Mouse (Mus musculus) cerebellum, adult 2 months (tissue): ENCODE data around the gene Tmem161a. TPM values are rescaled to one million over a fixed set of nuclear protein-coding genes. Genes with fewer than 3 reads are reported as not detected.

ENCODE experiments used
- DNase-seq, 2 experiments: peaks; one replicate each; pipeline ENCODE4 v3.0.0; 2021
- H3K27ac ChIP-seq: fragments of 200-500 bp; 2 replicates; pipeline ENCODE4 v1.5.1; 2012; ENCODE audit warnings: low read length, control low read depth, inconsistent platforms; ENCODE audit not compliant: insufficient read depth
- H3K27me3 ChIP-seq: fragments of 200-500 bp; 2 replicates; pipeline ENCODE4 v1.6.1; 2012; ENCODE audit warnings: inconsistent platforms, mild to moderate bottlenecking, low read length, moderate library complexity; ENCODE audit not compliant: control insufficient read depth, insufficient read depth
- H3K4me1 ChIP-seq: fragments of 200-500 bp; 2 replicates; pipeline ENCODE4 v1.6.1; 2011; ENCODE audit warnings: low read length; ENCODE audit not compliant: control insufficient read depth, insufficient read depth
- H3K4me3 ChIP-seq: fragments of 200-500 bp; replicated peaks from 2 replicates; pipeline ENCODE3; 2011; ENCODE audit warnings: mild to moderate bottlenecking, low read depth, low read length, control low read depth; ENCODE audit not compliant: insufficient read depth
- CTCF ChIP-seq: fragments of 200-500 bp; IDR thresholded peaks from 2 replicates; pipeline ENCODE4 v1.5.1; 2011; ENCODE audit warnings: low read depth, mild to moderate bottlenecking, control low read depth, low read length, moderate library complexity, borderline replicate concordance; ENCODE audit not compliant: insufficient read depth
- POLR2A ChIP-seq: fragments of 200-500 bp; IDR thresholded peaks from 2 replicates; pipeline ENCODE4 v1.6.1; 2011; ENCODE audit warnings: low read length, control low read depth, borderline replicate concordance; ENCODE audit not compliant: insufficient read depth
- WGBS: fragments of 180-500 bp; shearing (Covaris S2); methylation state at CpG from one replicate; pipeline ENCODE4 v1.1.7; 2018; 5-methylcytosine and 5-hydroxymethylcytosine counted together
- polyA plus RNA-seq: library from polyadenylated mRNA; depleted of rRNA; stranded (reverse); fragments of >200 nt; gene quantifications from 2 replicates; pipeline ENCODE4 v1.2.3, GENCODE M21; 2012

Tmem161a gene
- polyA plus RNA-seq, 1 experiment, result 66.0 TPM

DNA sequence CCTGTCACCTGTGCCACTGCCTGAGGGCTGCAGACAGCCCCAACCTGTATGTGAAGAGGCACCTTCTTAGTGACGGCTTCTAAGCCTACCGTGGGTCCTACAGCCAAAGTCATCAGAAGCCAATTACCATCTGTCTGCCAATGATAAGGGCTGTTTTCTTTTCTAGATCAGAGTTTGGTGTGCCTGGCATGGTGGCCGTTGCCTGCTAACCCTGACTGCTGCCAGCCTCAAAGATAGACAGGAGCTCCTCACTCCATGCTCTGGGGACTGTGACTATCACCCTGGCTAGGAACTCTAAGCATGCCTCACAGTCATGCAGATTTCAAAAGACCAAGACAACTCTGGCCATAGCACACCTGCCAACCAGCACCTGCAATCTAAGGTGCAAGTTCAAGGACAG is 29.3 kb downstream of the Tmem161a start:
- 35% methylated on average over 3 of the region's 3 CpGs for WGBS
- H3K27me3 ChIP-seq, result no peaks in the 10 kb centered on the region
- no peak overlapping the region for H3K4me3 ChIP-seq
- DNase-seq, result no peak
- TF ChIP-seq POLR2A, result no peak
- TF ChIP-seq CTCF, result no peak
- H3K27ac ChIP-seq, result no peak overlapping the region
- peaks cover 50% of the 10 kb centered on the region for H3K4me1 ChIP-seq

DNA sequence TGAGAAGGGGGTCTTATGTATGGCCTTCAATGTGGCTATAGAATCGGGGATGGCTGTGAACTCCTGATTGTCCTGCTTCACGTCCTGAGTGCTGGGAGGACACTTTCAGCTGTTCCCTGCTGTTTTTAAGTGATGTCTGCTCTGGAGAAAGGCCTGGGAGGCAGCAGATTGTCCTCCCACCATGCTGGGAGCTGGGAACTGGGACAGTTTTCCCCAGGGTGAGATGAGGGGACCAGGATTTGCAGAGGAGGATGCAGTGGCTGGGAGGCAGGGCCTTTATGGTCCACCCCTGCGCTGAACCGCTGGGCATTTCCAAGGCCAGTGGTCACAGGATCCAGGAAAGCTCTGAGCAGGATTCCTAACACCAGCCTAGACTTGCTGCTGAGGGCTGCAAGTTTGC is 30.9 kb downstream of the Tmem161a start:
- 66% methylated on average over 4 of the region's 4 CpGs for WGBS
- H3K27ac ChIP-seq, result no peak overlapping the region
- DNase-seq, result no peak
- H3K4me3 ChIP-seq, result no peak overlapping the region
- TF ChIP-seq CTCF (no peak), POLR2A (no peak)
- H3K27me3 ChIP-seq, result no peaks in the 10 kb centered on the region
- peaks cover 42% of the 10 kb centered on the region for H3K4me1 ChIP-seq

DNA sequence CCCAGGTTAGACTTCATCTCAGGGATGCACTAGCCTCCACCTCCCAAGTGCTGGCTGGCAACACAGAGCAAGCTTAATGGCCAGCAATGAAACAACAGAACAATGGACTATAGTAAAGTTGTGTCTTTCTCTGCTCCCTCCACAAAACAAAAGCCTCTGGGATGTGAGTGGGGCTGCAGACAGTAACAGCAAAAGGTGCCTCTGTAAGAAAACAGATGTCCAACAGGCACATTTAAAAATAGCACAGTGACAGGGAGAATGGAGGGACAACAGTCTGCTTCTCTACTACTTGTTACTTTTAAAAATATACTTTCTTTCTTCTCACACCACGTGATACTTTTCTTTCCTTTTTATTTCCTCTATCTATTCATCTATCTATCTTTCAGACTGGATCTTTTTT is 32.6 kb downstream of the Tmem161a start:
- TF ChIP-seq POLR2A, result no peak
- no peak for TF ChIP-seq CTCF
- no peak overlapping the region for H3K4me3 ChIP-seq
- WGBS, result 71% methylated on average over 1 of the region's 1 CpGs
- no peak for DNase-seq
- H3K27ac ChIP-seq, result no peak overlapping the region
- H3K27me3 ChIP-seq, result no peaks in the 10 kb centered on the region
- peaks cover 37% of the 10 kb centered on the region for H3K4me1 ChIP-seq

DNA sequence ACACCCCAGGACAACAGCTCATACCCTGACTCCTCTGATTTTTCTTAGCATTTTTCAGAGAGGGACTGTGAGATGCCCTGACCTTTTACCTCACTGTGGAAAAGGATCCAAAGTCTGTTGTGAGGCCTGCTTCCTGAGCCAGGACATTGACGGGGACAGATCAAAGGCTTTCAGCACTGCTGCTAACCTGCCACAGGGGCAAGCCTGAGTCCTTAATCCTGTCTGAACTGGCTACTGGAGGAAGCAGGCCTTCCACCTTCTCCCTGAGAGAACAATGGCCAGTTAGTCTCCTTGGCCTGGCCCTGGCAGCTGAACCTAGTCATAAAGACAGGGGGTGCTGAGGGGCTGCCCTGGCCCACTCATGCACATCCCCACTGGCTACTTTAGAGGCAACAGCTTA is 36.0 kb downstream of the Tmem161a start:
- Histone ChIP-seq H3K4me1 (peaks cover 9% of the 10 kb centered on the region), H3K27me3 (no peaks in the 10 kb centered on the region), H3K4me3 (no peak overlapping the region), H3K27ac (no peak overlapping the region)
- DNase-seq, result no peak
- WGBS, result 81% methylated on average over 1 of the region's 1 CpGs
- TF ChIP-seq CTCF, result no peak
- no peak for TF ChIP-seq POLR2A

DNA sequence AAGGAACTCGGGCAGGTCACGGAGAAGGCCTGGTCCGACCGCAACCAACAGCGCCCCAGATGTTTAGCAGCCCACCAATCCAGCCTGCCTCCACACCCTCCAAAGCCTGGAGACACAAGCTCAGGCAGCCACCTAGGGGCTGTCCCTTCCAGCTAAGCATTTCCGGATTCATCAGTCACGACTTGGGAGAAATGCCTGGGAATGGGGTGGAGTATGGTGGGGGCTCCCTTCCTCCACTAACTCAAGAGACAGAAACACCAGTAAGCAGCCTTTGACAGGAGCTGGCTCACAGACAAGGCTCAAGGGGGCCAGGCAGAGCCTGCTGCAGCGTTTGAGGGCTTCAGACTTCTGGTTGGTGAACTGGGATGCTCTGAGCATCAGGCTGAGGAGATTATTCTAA is 38.4 kb downstream of the Tmem161a start:
- TF ChIP-seq CTCF, result no peak
- TF ChIP-seq POLR2A, result no peak
- Histone ChIP-seq H3K27ac (no peak overlapping the region), H3K4me3 (no peak overlapping the region), H3K27me3 (no peaks in the 10 kb centered on the region), H3K4me1 (peaks cover 5% of the 10 kb centered on the region)
- DNase-seq, result no peak
- WGBS, result 39% methylated on average over 8 of the region's 8 CpGs

DNA sequence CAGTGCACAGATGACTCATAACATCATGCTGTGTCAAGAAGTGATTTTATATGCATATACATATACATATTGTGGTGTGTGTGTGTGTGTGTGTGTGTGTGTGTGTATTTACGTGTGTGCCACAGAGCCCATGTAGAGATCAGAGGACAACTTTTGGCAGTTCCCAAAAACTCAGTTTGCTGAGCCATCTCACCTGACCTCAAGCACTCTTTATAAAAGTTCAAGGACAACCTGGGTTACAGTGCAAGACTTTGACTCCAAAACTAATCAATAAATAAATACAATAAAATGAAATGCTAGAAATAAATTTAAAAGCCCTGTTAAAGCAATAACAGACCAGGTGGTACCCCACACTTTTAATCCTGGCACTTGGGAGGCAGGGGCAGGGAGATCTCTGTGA is 39.1 kb downstream of the Tmem161a start:
- DNase-seq, result no peak
- no peaks in the 10 kb centered on the region for H3K27me3 ChIP-seq
- TF ChIP-seq POLR2A (no peak), CTCF (no peak)
- 55% methylated on average over 1 of the region's 1 CpGs for WGBS
- H3K27ac ChIP-seq, result no peak overlapping the region
- H3K4me1 ChIP-seq, result peaks cover 5% of the 10 kb centered on the region
- H3K4me3 ChIP-seq, result peak overlapping the region; percentile 70

DNA sequence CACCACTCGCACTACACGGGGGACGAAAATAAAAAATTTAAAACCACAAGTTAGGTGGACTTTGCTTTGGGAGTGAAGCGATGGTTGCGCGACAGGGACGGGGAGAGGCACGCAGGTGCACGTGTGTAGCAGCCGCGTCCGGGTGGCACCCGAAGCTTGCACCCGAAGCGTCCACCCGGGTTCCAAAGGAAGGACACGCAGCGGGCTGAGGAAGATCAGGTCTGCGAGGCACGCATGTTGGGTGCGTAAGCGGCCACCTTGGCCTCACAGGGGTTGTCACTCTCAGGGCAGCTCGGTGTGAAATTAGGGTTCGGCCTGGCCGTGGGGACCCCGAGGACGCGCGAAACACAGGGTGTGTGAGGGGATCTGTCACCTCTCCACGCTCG is 39.6 kb downstream of the Tmem161a start:
- TF ChIP-seq CTCF, result no peak
- no peak for TF ChIP-seq POLR2A
- H3K4me3 ChIP-seq, result peak overlapping the region; percentile 70
- H3K4me1 ChIP-seq, result peaks cover 9% of the 10 kb centered on the region
- 1% methylated on average over 31 of the region's 31 CpGs for WGBS
- no peaks in the 10 kb centered on the region for H3K27me3 ChIP-seq
- peak overlapping the region; percentile 40 for H3K27ac ChIP-seq
- no peak for DNase-seq

DNA sequence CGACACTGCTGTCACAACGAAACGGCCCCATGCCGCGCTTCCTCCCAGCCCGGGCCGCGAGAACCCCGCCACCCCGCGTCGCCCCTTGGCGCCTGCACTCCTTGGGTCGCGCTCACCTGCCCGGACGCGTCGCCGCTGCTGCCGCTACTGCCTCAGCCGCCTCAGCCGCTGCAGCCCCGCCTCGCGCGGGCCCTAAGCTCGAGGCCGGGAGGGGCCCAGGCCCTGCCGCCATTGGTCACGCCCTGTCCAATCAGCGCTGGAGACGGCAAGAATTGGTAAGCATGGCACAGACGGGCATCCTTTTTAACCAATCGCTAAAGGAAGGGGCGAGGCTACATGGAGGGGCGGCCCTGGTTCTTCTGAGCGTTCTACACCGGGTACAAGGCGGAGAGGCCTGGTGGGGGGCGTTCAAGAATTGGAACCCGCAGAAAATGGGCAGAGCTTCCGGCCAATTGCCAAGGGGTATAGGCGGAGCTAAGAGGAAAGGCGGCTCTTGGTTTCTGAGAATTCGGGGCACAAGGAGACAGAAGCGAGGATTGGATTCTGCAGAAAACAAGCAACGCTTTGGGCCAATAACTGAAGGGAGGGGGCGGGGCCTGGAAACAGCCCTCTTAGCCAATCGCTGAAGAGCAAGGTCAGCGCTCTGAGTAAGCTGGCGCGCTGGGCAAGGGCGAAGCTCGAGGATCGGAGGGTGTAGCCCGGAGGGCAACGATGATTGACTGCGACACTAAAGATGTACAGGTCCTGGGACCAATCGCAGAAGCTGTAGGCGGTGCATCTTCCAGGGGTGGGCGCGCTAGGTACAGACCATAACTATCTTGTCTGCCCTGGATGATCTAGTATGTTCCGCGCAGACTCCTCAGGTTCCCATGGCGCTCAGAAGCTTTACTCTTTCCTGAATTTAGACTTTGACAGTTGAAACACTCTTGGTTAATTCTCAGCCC is 40.2 kb downstream of the Tmem161a start, which contains the start of gene Slc25a42:
Gene Slc25a42, minus strand, starts transcription at position 194 of the 944 bp plus-strand sequence.
- WGBS, result under 1% methylated on average over 66 of the region's 66 CpGs
- TF ChIP-seq CTCF (no peak), POLR2A (peak; percentile 89)
- H3K27me3 ChIP-seq, result no peaks in the 10 kb centered on the region
- peak within 1 kb of the TSS; percentile 70 for H3K4me3 ChIP-seq
- peak within 1 kb of the TSS; percentile 40 for H3K27ac ChIP-seq
- peaks cover 9% of the 10 kb centered on the region for H3K4me1 ChIP-seq
- peak; percentile 98 to 100 for DNase-seq
